Mouse (Mus musculus): ENCODE measurements around the gene Ampd3. TPM values are rescaled to one million over a fixed set of nuclear protein-coding genes. Genes with fewer than 3 reads are reported as not detected.
A peak's percentile ranks its signal among the peaks of the same experiment; 100 is the strongest.

The Ampd3 gene
- polyA plus RNA-seq, 1 experiment from 2014 or later, result 1.5 TPM

GRCm38 (mm10) chr7:110742022-110742421 lies 26.0 kb upstream of the Ampd3 start:
- H3K27ac ChIP-seq, result no peak overlapping the region
- H3K4me3 ChIP-seq, result no peak overlapping the region
- H3K9ac ChIP-seq, result no peak overlapping the region
- 91% methylated on average over 5 of the region's 5 CpGs for WGBS
- H3K4me1 ChIP-seq, result peaks cover 17% of the 10 kb centered on the region
- no peak overlapping the region for H3K4me2 ChIP-seq
- H3K27me3 ChIP-seq, result no peaks in the 10 kb centered on the region
- H3K36me3 ChIP-seq (ENCODE audit: poor library complexity, severe bottlenecking), result no peaks in the 10 kb centered on the region
- no peak for ATAC-seq
- no peaks in the 10 kb centered on the region for H3K9me3 ChIP-seq (replicated peaks)

GRCm38 (mm10) chr7:110746087-110746562 lies 21.9 kb upstream of the Ampd3 start:
- Histone ChIP-seq H3K9me3 (replicated peaks) (no peaks in the 10 kb centered on the region), H3K36me3 (ENCODE audit: poor library complexity, severe bottlenecking) (no peaks in the 10 kb centered on the region), H3K4me3 (no peak overlapping the region), H3K9ac (no peak overlapping the region), H3K4me1 (0 out of 2 replicates have a peak, but pooled peaks cover under 1% of the 10 kb centered on the region), H3K27ac (no peak overlapping the region), H3K4me2 (no peak overlapping the region), H3K27me3 (no peaks in the 10 kb centered on the region)
- no peak for ATAC-seq
- WGBS, result 68% methylated on average over 5 of the region's 5 CpGs

- no peak overlapping the region for H3K4me3 ChIP-seq
- no peaks in the 10 kb centered on the region for H3K36me3 ChIP-seq (ENCODE audit: poor library complexity, severe bottlenecking)
- no peaks in the 10 kb centered on the region for H3K9me3 ChIP-seq (replicated peaks)
- no peak for ATAC-seq
- H3K9ac ChIP-seq, result no peak overlapping the region
- no peak overlapping the region for H3K27ac ChIP-seq
- H3K27me3 ChIP-seq, result no peaks in the 10 kb centered on the region
- H3K4me2 ChIP-seq, result no peak overlapping the region
- 67% methylated on average over 2 of the region's 2 CpGs for WGBS
- no peaks in the 10 kb centered on the region for H3K4me1 ChIP-seq
Observed at GRCm38 (mm10) chr7:110746809-110747208, 21.2 kb upstream of the Ampd3 start.

- no peaks in the 10 kb centered on the region for H3K36me3 ChIP-seq (ENCODE audit: poor library complexity, severe bottlenecking)
- H3K27me3 ChIP-seq, result no peaks in the 10 kb centered on the region
- H3K27ac ChIP-seq, result no peak overlapping the region
- no peak overlapping the region for H3K4me2 ChIP-seq
- H3K9ac ChIP-seq, result no peak overlapping the region
- H3K9me3 ChIP-seq (replicated peaks), result no peaks in the 10 kb centered on the region
- WGBS, result 57% methylated on average over 4 of the region's 4 CpGs
- no peak for ATAC-seq
- H3K4me3 ChIP-seq, result no peak overlapping the region
- H3K4me1 ChIP-seq, result no peaks in the 10 kb centered on the region
Observed at GRCm38 (mm10) chr7:110750834-110751233, 17.2 kb upstream of the Ampd3 start.

GRCm38 (mm10) chr7:110751634-110752033 lies 16.4 kb upstream of the Ampd3 start:
- Histone ChIP-seq H3K36me3 (ENCODE audit: poor library complexity, severe bottlenecking) (no peaks in the 10 kb centered on the region), H3K4me2 (no peak overlapping the region), H3K9ac (no peak overlapping the region), H3K27ac (no peak overlapping the region), H3K4me3 (no peak overlapping the region), H3K9me3 (replicated peaks) (no peaks in the 10 kb centered on the region), H3K27me3 (no peaks in the 10 kb centered on the region), H3K4me1 (no peaks in the 10 kb centered on the region)
- ATAC-seq, result no peak
- WGBS, result 100% methylated on average over 1 of the region's 1 CpGs

- Histone ChIP-seq H3K9me3 (replicated peaks) (no peaks in the 10 kb centered on the region), H3K36me3 (ENCODE audit: poor library complexity, severe bottlenecking) (no peaks in the 10 kb centered on the region), H3K4me3 (no peak overlapping the region), H3K27me3 (no peaks in the 10 kb centered on the region), H3K9ac (no peak overlapping the region), H3K27ac (no peak overlapping the region), H3K4me2 (no peak overlapping the region), H3K4me1 (no peaks in the 10 kb centered on the region)
- no peak for ATAC-seq
- 94% methylated on average over 1 of the region's 1 CpGs for WGBS
Observed at GRCm38 (mm10) chr7:110753310-110753709, 14.7 kb upstream of the Ampd3 start.

GRCm38 (mm10) chr7:110753926-110754330 lies 14.1 kb upstream of the Ampd3 start:
- Histone ChIP-seq H3K36me3 (ENCODE audit: poor library complexity, severe bottlenecking) (no peaks in the 10 kb centered on the region), H3K4me1 (no peaks in the 10 kb centered on the region), H3K27ac (no peak overlapping the region), H3K4me3 (no peak overlapping the region), H3K9ac (no peak overlapping the region), H3K27me3 (no peaks in the 10 kb centered on the region), H3K4me2 (no peak overlapping the region), H3K9me3 (replicated peaks) (no peaks in the 10 kb centered on the region)
- 38% methylated on average over 5 of the region's 5 CpGs for WGBS
- ATAC-seq, result no peak

GRCm38 (mm10) chr7:110756440-110756839 lies 11.6 kb upstream of the Ampd3 start:
- H3K4me1 ChIP-seq, result no peaks in the 10 kb centered on the region
- no peak overlapping the region for H3K9ac ChIP-seq
- no peaks in the 10 kb centered on the region for H3K9me3 ChIP-seq (replicated peaks)
- ATAC-seq, result no peak
- no peak overlapping the region for H3K27ac ChIP-seq
- no peaks in the 10 kb centered on the region for H3K27me3 ChIP-seq
- no peak overlapping the region for H3K4me2 ChIP-seq
- no peak overlapping the region for H3K4me3 ChIP-seq
- no peaks in the 10 kb centered on the region for H3K36me3 ChIP-seq (ENCODE audit: poor library complexity, severe bottlenecking)
- 72% methylated on average over 2 of the region's 2 CpGs for WGBS

GRCm38 (mm10) chr7:110762605-110763180 lies 5.3 kb upstream of the Ampd3 start:
- no peaks in the 10 kb centered on the region for H3K4me1 ChIP-seq
- peaks cover under 1% of the 10 kb centered on the region; the same call in 1 of the 2 replicates for H3K27me3 ChIP-seq
- ATAC-seq, result no peak
- H3K27ac ChIP-seq, result no peak overlapping the region
- no peak overlapping the region for H3K4me3 ChIP-seq
- H3K36me3 ChIP-seq (ENCODE audit: poor library complexity, severe bottlenecking), result no peaks in the 10 kb centered on the region
- no peak overlapping the region for H3K9ac ChIP-seq
- WGBS, result 82% methylated on average over 5 of the region's 5 CpGs
- H3K9me3 ChIP-seq (replicated peaks), result no peaks in the 10 kb centered on the region
- no peak overlapping the region for H3K4me2 ChIP-seq

- Histone ChIP-seq H3K27me3 (peaks cover 22% of the 10 kb centered on the region), H3K27ac (no peak overlapping the region), H3K4me1 (peaks cover 15% of the 10 kb centered on the region), H3K9me3 (replicated peaks) (no peaks in the 10 kb centered on the region), H3K9ac (peak overlapping the region; percentile 74), H3K4me2 (peak overlapping the region; percentile 95), H3K36me3 (ENCODE audit: poor library complexity, severe bottlenecking) (no peaks in the 10 kb centered on the region), H3K4me3 (peak overlapping the region; percentile 52)
- under 1% methylated on average over 59 of the region's 61 CpGs for WGBS
- ATAC-seq, result peak; percentile 80
Observed at GRCm38 (mm10) chr7:110768451-110769064, 552 bp downstream of the Ampd3 start.

GRCm38 (mm10) chr7:110769094-110769493 lies 1.1 kb downstream of the Ampd3 start:
- 45% methylated on average over 4 of the region's 4 CpGs for WGBS
- ATAC-seq, result peak; percentile 29; the same call in 1 of the 2 replicates
- peaks cover 22% of the 10 kb centered on the region for H3K27me3 ChIP-seq
- H3K27ac ChIP-seq, result no peak overlapping the region
- H3K9me3 ChIP-seq (replicated peaks), result no peaks in the 10 kb centered on the region
- H3K4me1 ChIP-seq, result peaks cover 21% of the 10 kb centered on the region
- peak overlapping the region; percentile 52 for H3K4me3 ChIP-seq
- H3K9ac ChIP-seq, result peak overlapping the region; percentile 74
- no peaks in the 10 kb centered on the region for H3K36me3 ChIP-seq (ENCODE audit: poor library complexity, severe bottlenecking)
- peak overlapping the region; percentile 95 for H3K4me2 ChIP-seq

GRCm38 (mm10) chr7:110770949-110771348 lies 2.9 kb downstream of the Ampd3 start:
- H3K27me3 ChIP-seq, result peaks cover 22% of the 10 kb centered on the region
- no peaks in the 10 kb centered on the region for H3K36me3 ChIP-seq (ENCODE audit: poor library complexity, severe bottlenecking)
- no peak overlapping the region for H3K27ac ChIP-seq
- WGBS, result 87% methylated on average over 4 of the region's 4 CpGs
- peaks cover 23% of the 10 kb centered on the region for H3K4me1 ChIP-seq
- H3K4me2 ChIP-seq, result no peak overlapping the region
- no peaks in the 10 kb centered on the region for H3K9me3 ChIP-seq (replicated peaks)
- no peak overlapping the region for H3K4me3 ChIP-seq
- H3K9ac ChIP-seq, result no peak overlapping the region
- ATAC-seq, result no peak

All from forebrain, embryonic 13.5 days (tissue).